Mouse (Mus musculus) retina, adult 2 months (tissue): ENCODE data around the gene Axdnd1.

Experiments
- DNase-seq: peaks from one replicate; pipeline ENCODE4 v3.0.0-alpha.2; 2012; ENCODE audit warnings: low read depth, low spot score

Axdnd1 gene

DNA sequence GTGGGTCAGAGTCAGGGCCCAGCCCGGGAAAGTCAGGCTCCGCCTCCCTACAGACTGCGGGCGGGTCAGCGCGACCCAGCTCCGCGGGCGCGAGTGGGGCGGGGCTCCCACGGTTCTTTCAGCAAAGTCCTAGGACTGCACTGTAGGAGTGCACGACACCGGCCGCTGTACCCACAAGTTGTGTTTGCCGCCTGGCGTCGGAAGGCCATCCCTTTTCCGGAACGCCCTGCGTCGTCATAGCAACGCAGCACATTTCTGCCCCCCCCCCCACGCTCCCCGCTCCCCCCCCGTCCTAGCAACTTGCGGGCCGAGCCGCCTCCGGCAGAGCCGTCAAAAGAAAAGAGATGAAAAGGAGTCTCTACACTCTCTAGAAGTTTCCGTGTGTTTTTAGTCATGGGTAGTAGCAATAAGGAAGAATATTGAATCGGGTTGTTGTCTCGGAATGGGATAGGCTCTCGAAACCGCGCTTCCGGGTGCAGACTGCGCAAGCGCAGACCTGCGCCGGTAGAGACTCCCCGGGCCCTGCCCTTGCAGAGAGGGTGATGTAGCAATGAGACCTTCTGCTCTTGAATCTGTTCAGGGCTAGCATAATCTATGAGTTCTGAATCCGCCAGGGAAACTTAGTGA, at the start of gene Axdnd1:
Axdnd1 (minus strand) TSS at position 489 of the 627 bp plus-strand sequence.
- peak; percentile 66 for DNase-seq

GRCm38 (mm10) chr1:156470557-156470956, 49.6 kb upstream of the Axdnd1 start:
- DNase-seq, result no peak

- DNase-seq, result no peak
Observed at GRCm38 (mm10) chr1:156468576-156468975, 47.6 kb upstream of the Axdnd1 start.

DNA sequence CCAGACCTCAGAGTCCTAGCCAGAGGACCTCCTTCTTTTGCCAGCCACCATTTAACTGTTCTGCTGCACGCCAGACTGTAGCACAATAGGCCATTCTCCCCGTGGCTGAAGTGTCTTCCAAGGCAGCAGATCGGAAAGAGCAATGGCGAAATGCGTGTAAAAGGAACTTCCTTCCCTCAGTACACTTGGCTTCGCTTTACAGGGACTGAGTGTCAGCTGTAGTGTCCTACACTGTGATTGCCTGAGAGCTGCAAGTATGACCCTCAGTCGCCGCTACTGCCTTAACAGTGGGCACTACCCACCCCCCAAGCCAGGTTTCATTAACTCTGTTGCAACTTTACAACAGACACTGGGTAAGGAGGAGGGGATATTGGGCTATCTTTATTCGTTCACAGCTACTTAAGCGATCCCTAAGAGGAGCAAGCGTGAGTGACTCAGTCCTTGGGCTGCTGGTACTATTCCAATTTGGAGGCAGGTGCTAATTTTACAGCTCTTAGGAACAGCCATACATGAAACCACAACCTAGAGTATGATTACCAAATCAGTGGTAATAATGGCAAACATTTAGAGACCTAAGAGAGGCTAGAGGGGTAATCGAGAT, 46.8 kb upstream of the Axdnd1 start:
- no peak for DNase-seq

DNA sequence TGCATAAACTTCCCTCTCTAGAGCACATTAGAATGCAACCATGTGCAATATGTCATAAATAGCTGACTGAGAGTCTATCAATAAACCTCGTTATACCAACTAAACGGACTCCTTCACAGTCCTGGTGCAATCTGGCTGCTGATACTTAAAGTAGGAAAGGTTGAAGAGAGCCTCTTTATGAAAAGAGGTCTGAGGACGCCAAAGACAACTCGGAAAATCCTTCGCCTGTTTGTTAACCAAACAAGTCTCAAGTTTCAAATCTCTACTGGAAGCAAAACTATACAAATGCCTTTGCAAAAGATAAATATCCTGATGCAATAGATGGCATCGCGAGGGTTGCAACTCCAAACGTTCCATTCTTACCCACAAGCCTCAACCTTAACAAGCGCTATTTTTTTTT, 44.0 kb upstream of the Axdnd1 start:
- no peak for DNase-seq

DNA sequence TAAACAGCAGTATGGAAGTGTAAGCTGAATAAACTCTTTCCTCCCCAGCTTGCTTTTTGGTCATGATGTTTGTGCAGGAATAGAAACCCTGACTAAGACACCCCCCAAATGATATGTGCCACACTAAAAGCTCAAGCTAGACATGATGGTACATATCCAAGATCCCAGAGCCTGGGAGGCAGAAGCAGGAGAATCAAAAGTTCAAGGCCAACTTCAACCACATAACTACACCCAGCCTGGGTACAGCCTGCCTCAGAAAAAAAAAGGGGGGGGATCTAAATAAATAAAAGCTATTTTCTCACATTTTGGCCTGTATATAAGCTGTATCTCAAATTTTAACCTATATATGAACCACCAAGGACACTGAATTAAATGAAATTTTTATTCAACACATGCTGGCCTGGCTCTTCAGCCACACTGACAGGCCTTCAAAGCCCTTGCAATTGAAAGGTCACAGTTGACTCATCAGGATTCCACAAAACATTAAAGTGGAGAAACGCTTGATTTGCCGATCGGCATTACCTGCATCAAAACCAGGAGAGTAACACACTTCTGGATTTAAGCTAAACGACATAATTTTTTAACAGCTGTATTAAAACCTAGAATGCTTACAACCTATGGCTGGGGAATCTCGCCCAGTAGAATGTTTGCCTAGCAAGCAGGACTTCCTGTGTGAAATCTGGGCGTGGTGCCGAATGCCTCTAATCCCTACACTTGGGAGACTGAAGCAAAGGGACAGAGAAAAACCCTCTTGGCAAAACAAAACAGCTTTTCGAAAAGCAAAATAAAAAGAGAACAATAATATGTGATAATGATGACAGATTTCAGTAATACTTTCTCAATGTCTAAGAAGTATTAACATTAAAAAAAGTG, 43.3 kb upstream of the Axdnd1 start:
- no peak for DNase-seq

DNA sequence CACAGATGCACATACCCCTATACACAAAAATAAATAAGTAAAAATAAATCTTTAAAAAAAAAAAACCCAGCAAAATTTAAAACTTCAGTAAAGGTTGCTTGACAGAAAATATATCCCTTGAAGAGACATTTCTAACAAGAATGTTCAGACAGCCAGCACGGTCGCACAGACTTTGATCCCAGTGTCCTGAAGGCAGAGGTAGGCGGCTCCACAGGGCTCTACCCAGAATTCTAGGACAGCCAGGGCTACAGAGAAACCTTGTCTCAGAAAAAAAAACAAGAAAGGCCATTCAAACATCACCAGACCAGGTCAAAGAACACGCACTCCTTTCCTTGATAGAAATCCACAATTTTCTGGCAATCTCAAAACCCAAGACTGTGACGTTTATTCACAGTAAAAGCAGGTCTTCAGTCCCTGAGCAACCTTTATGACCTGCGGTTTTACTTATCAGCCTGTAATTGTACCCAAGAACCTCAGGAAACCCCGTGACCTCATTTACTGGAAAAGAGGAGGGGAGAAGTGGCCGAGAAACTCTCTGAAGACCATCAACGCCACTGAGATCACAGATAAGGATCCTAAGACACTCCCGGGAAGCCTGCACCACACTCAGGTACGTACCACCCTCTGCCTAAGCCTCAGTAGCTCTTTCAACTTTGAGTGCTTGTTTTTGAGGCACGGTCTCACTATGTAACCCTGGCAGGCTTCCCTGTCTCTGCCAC, 41.5 kb upstream of the Axdnd1 start:
- DNase-seq, result no peak

- no peak for DNase-seq
Observed at GRCm38 (mm10) chr1:156461036-156461435, 40.1 kb upstream of the Axdnd1 start.

GRCm38 (mm10) chr1:156460216-156460615, 39.3 kb upstream of the Axdnd1 start:
- no peak for DNase-seq

GRCm38 (mm10) chr1:156459690-156460089, 38.7 kb upstream of the Axdnd1 start:
- no peak for DNase-seq

DNA sequence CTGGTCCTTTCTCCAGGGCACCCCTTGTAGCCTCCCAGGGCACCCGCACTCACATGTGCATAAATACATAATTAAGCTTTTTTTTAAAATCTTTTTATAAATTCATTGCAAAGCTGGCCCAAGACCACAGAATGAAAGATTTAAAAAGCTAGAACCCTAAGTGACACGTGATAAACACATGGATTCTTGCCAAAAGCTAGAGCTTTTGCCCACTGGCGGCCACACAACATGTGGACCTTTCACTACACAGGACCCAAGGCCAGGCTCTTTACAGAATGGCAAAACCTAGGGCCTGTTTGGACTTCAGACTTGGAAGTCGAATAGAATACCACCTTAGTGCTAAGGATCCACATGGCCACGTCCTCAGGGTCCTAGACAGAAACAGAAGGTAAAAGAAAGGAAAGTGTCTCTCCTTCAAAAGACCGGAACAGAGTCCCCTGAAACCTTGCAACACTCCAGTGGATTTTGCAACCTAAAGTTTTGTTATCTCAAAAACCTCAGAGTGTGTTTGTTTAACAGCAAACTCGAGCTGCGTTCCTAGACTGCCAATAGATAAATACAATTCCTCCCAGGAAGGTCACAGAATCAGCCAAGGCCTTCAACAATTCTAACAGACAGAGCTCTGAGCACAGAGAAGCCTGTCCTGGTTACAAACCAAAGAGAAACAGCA, 37.6 kb upstream of the Axdnd1 start:
- no peak for DNase-seq

GRCm38 (mm10) chr1:156455005-156455758, 34.2 kb upstream of the Axdnd1 start:
- no peak for DNase-seq

DNA sequence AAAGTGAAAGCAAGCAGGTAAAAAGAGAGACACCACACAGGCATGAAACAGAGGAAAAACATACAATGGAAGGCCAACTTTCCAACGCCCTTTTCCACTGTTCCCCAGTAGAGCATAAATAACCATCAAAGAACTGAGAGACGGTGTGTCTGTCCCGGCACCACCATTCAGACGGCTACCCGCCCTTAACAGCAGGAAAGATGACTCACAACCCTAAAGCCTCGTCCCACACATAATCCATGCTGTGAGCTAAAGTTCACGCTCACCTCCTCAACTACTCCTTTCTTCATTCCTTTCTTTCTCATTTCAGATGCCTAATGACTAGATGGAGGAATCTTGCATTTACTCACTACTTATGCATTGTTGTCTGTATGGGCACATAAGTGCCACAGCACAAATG, 33.4 kb upstream of the Axdnd1 start:
- no peak for DNase-seq

DNA sequence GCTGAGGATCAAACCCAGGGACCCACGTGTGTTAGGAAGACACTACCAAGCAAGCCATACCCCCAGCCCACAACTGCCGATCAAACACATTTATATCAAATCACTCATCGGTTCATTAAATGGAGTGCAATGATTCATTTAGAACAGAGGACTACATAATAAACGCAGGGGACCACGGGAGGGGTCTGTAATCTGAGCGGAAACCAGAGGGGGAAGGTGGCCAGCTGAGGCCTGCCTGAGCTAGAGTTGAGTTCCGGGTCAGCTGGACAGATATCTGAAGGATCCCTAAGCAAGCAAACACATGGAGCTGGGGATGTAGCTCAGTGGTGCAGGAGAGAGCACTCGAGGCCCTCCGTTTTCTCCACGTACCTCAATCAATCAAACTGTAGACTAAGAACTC, 32.9 kb upstream of the Axdnd1 start:
- DNase-seq, result no peak

GRCm38 (mm10) chr1:156450478-156450877, 29.5 kb upstream of the Axdnd1 start:
- DNase-seq, result no peak

DNA sequence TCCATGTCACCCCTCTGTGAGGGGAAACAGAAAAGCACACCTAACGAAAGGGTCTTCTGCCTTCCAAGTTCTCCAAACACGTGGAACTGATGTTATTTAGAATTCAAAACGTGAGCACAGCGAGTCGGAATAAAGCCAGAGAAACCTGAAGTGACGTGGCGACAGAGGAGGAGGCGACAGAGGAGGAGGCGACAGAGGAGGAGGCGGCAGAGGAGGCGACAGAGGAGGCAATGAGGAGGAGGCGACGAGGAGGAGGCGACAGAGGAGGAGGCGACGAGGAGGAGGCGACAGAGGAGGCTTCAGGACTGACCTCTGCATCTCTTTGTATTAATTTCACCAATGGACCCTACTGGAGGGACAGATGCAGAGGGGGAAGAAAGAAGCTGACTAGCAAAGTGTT, 28.7 kb upstream of the Axdnd1 start:
- DNase-seq, result no peak

GRCm38 (mm10) chr1:156449089-156449488, 28.1 kb upstream of the Axdnd1 start:
- DNase-seq, result no peak

- no peak for DNase-seq
Observed at GRCm38 (mm10) chr1:156445049-156445448, 24.1 kb upstream of the Axdnd1 start.

GRCm38 (mm10) chr1:156442776-156443175, 21.8 kb upstream of the Axdnd1 start:
- DNase-seq, result no peak

GRCm38 (mm10) chr1:156442266-156442665, 21.3 kb upstream of the Axdnd1 start:
- no peak for DNase-seq

DNA sequence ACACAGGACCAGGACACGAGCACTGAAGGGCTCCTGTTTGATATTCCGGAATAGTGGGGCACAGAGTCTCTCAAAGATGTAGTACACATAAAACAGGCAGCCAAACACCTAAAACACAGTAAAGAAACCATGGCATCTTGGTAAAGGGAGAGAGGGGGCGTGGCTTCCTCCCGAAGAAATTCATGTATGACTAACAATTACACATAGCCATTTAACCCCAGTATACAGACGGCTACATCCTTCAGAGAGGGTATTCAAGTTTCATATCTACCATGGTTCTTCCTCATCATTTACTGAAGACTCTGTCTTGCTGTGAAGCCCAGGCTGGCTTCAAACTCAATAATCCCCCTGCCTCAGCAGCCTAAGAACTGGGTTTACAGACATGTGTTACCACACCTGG, 16.8 kb upstream of the Axdnd1 start:
- DNase-seq, result no peak
